ENCODE assay signal across 8 mouse cellular contexts in the genomic region with DNA sequence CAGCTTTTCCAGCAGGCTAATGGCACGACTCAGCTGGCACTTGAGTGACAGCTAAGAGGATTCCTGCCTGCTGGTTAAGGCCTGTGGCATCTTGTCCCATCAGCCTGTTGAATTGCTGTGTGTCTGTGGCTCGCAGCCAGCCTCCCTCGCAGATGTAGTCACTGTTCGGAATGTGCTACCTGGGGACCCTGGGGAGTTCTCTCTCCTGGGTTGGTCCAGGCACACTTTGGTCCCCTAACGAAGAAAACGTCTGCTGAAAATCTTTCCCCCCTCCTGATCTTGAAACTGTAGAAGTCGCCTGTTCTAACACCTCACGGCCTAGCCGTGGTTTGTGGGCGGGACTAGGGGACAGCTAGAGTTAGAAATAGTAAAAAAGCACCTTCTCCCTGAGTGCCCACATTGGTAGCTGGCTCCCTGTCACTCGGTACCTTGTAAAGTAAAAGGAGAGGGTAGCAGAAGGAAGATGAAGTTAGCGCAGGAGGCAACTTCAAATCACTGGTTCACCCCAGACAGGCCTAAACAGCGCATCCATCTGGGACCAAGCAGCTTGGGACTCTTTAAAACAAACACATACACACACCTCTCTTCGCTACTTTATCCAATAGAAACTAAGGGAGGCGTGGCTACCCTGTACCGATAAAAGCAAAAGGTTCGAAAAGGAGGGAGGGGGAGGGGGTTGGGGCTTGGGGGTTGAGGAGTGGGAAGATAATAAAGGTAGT. TPM values are rescaled to one million over a fixed set of nuclear protein-coding genes. Genes with fewer than 3 reads are reported as not detected.
DNase-seq lines count a peak whose midpoint lies in the region; ATAC-seq and TF ChIP-seq lines count a peak whose summit lies in the region.

No protein-coding gene starts in this region.

- H3K9me3 ChIP-seq in lung, embryonic 15.5 days = no peaks in the 10 kb centered on the region
- no peaks in the 10 kb centered on the region for H3K9me3 ChIP-seq in heart, embryonic 14.5 days (ENCODE audit: control insufficient read depth, low read length)
- no peaks in the 10 kb centered on the region for H3K9me3 ChIP-seq in kidney, postnatal 0 days (replicated peaks; ENCODE audit: low read length)
- H3K9me3 ChIP-seq in midbrain, embryonic 16.5 days (replicated peaks; ENCODE audit: control insufficient read depth, low read length, poor library complexity, severe bottlenecking) = no peaks in the 10 kb centered on the region

- no peak for TF ChIP-seq CTCF in bone marrow, adult 2 months (IDR thresholded peaks at IDR 0.05; ENCODE audit: control insufficient read depth, insufficient read depth, low read length)
- TF ChIP-seq CTCF in kidney, postnatal 0 days (IDR thresholded peaks at IDR 0.05; ENCODE audit: low read depth) = no peak

- peak overlapping the region; percentile 62 for H3K4me2 ChIP-seq in lung, embryonic 15.5 days
- peak overlapping the region; percentile 54 for H3K4me2 ChIP-seq in heart, embryonic 14.5 days (ENCODE audit: low read length)
- peak overlapping the region; percentile 61 for H3K4me2 ChIP-seq in kidney, postnatal 0 days (ENCODE audit: low read length)
- peak overlapping the region; percentile 62 for H3K4me2 ChIP-seq in midbrain, embryonic 16.5 days (ENCODE audit: low read length)

- no peak for TF ChIP-seq POLR2A in bone marrow, adult 2 months (IDR thresholded peaks at IDR 0.05; ENCODE audit: borderline replicate concordance, control insufficient read depth, low read depth, low read length)

- WGBS in lung, embryonic 15.5 days = 13% methylated on average over 17 of the region's 17 CpGs
- 20% methylated on average over 17 of the region's 17 CpGs for WGBS in bone marrow, adult 2 months
- WGBS in heart, embryonic 14.5 days = 9% methylated on average over 17 of the region's 17 CpGs
- 14% methylated on average over 17 of the region's 17 CpGs for whole genome bisulfite sequencing in kidney, postnatal 0 days
- WGBS in midbrain, embryonic 16.5 days = 18% methylated on average over 17 of the region's 17 CpGs

- peaks cover 6% of the 10 kb centered on the region; the same call in 1 of the 2 replicates for H3K27me3 ChIP-seq in lung, embryonic 15.5 days
- peaks cover 4% of the 10 kb centered on the region; the same call in 1 of the 2 replicates for H3K27me3 ChIP-seq in heart, embryonic 14.5 days (ENCODE audit: control insufficient read depth, insufficient read depth, low read length)
- no peaks in the 10 kb centered on the region for H3K27me3 ChIP-seq in kidney, postnatal 0 days (ENCODE audit: insufficient read depth, low read length)
- H3K27me3 ChIP-seq in midbrain, embryonic 16.5 days (ENCODE audit: control insufficient read depth, insufficient read depth, low read depth, low read length) = peaks cover 3% of the 10 kb centered on the region; the same call in 1 of the 2 replicates

- H3K4me3 ChIP-seq in lung, embryonic 15.5 days = peak overlapping the region; percentile 44
- peak overlapping the region; percentile 54 for H3K4me3 ChIP-seq in bone marrow, adult 2 months (replicated peaks; ENCODE audit: control insufficient read depth, low read depth, low read length)
- H3K4me3 ChIP-seq in heart, embryonic 14.5 days (ENCODE audit: control insufficient read depth in 1 of 2, insufficient read depth in 1 of 2, low read depth in 1 of 2, low read length in 2 of 2) = peak overlapping the region; percentile 45 to 46
- peak overlapping the region; percentile 37 for H3K4me3 ChIP-seq in kidney, postnatal 0 days (replicated peaks; ENCODE audit: low read depth, low read length)
- H3K4me3 ChIP-seq in midbrain, embryonic 16.5 days (ENCODE audit: low read depth, low read length) = peak overlapping the region; percentile 41

- no peak overlapping the region for H3K27ac ChIP-seq in lung, embryonic 15.5 days
- no peak overlapping the region for H3K27ac ChIP-seq in bone marrow, adult 2 months (ENCODE audit: control insufficient read depth, insufficient read depth, low read depth, low read length, poor library complexity)
- H3K27ac ChIP-seq in heart, embryonic 14.5 days (replicated peaks in 1 of 2; ENCODE audit: control insufficient read depth in 1 of 2, insufficient read depth in 1 of 2, low read depth in 2 of 2, low read length in 2 of 2) = peak overlapping the region; percentile 46 to 73
- peak overlapping the region; percentile 19 for H3K27ac ChIP-seq in kidney, postnatal 0 days
- no peak overlapping the region for H3K27ac ChIP-seq in midbrain, embryonic 16.5 days (ENCODE audit: low read length)

- H3K4me1 ChIP-seq in lung, embryonic 15.5 days = peaks cover 24% of the 10 kb centered on the region
- no peaks in the 10 kb centered on the region; the same call in 1 of the 2 replicates for H3K4me1 ChIP-seq in bone marrow, adult 2 months (ENCODE audit: control insufficient read depth, insufficient read depth, low read length)
- peaks cover 2 to 9% of the 10 kb centered on the region in 2 experiments; a peak in 3 of 4 replicates for H3K4me1 ChIP-seq in heart, embryonic 14.5 days (ENCODE audit: control insufficient read depth in 2 of 2, insufficient read depth in 2 of 2, low read length in 2 of 2)
- 0 out of 2 replicates have a peak, but pooled peaks cover 4% of the 10 kb centered on the region for H3K4me1 ChIP-seq in kidney, postnatal 0 days (replicated peaks; ENCODE audit: insufficient read depth, low read length)
- peaks cover 6% of the 10 kb centered on the region for H3K4me1 ChIP-seq in midbrain, embryonic 16.5 days (ENCODE audit: control insufficient read depth, insufficient read depth, low read length)

- H3K36me3 ChIP-seq in lung, embryonic 15.5 days = no peaks in the 10 kb centered on the region
- H3K36me3 ChIP-seq in heart, embryonic 14.5 days (ENCODE audit: control insufficient read depth, insufficient read depth, low read length) = no peaks in the 10 kb centered on the region
- H3K36me3 ChIP-seq in kidney, postnatal 0 days (ENCODE audit: insufficient read depth, low read length) = no peaks in the 10 kb centered on the region
- no peaks in the 10 kb centered on the region for H3K36me3 ChIP-seq in midbrain, embryonic 16.5 days (ENCODE audit: control insufficient read depth, insufficient read depth, low read length)

- ATAC-seq in lung, embryonic 15.5 days (ENCODE audit: borderline replicate concordance, extremely low read depth, low FRiP score, low TSS enrichment) = peak; percentile 79
- peak; percentile 75 for ATAC-seq in heart, embryonic 14.5 days (ENCODE audit: insufficient number of reproducible peaks, insufficient read depth, low FRiP score, low read depth)
- ATAC-seq in kidney, postnatal 0 days (replicated peaks; ENCODE audit: low FRiP score, low read depth) = peak; percentile 86
- peak; percentile 85 for ATAC-seq in midbrain, embryonic 16.5 days
- no peak for ATAC-seq in cerebellum, adult (ENCODE audit: insufficient number of reproducible peaks, low FRiP score, low TSS enrichment)

- 0 out of 2 replicates have a peak overlapping the region, but pooled peaks have one; percentile 7 for H3K9ac ChIP-seq in lung, embryonic 15.5 days
- peak overlapping the region; percentile 3 for H3K9ac ChIP-seq in heart, embryonic 14.5 days (ENCODE audit: low read length)
- peak overlapping the region; percentile 38 for H3K9ac ChIP-seq in kidney, postnatal 0 days (ENCODE audit: low read depth, low read length)
- peak overlapping the region; percentile 49 for H3K9ac ChIP-seq in midbrain, embryonic 16.5 days (ENCODE audit: low read depth, low read length)

- DNase-seq in lung, adult 18-20 months = no peak
- DNase-seq in kidney, postnatal 0 days (ENCODE audit: low spot score) = peak; percentile 74
- no peak for DNase-seq in layer of hippocampus, postnatal 25 days (ENCODE audit: extremely low spot score in 1 of 2, low spot score in 1 of 2)

RNA-seq across cellular contexts. Expression of a gene that starts 1.2 kb away (rescaled TPM):
- 5.4 and 6.2 TPM in 2 replicates for polyA plus RNA-seq in lung, embryonic 15.5 days (2015; fragmentation: Nextera tagmentation; extraction: Ambion mirVana)
- not detected in 2 replicates for polyA plus RNA-seq in bone marrow, adult 2 months (2011; ENCODE audit: insufficient read depth, insufficient read length, low replicate concordance, missing spikeins)
- polyA plus RNA-seq in heart, embryonic 14.5 days (2014; fragmentation: Nextera tagmentation; extraction: Ambion mirVana) = 1.5 and 2.1 TPM in 2 replicates
- 3.5 and 3.9 TPM in 2 replicates for polyA plus RNA-seq in kidney, postnatal 0 days (2015; fragmentation: Nextera tagmentation; extraction: Ambion mirVana)
- polyA plus RNA-seq in midbrain, embryonic 16.5 days (2015; fragmentation: Nextera tagmentation; extraction: Ambion mirVana) = 16.9 and 22.7 TPM in 2 replicates
- total RNA-seq in layer of hippocampus, postnatal 25 days (2021) = 10 to 100 TPM; 12.1 to 14.9 TPM

Comparison
In these comparisons a context has a peak if more than half of its experiments do, and no peak if none do; other contexts are left out.
1. H3K27ac ChIP-seq: peak in heart, embryonic 14.5 days (2 of 2) and kidney, postnatal 0 days (single experiment); none in lung, embryonic 15.5 days (single experiment), bone marrow, adult 2 months (single experiment) and midbrain, embryonic 16.5 days (single experiment).
2. Peak in every context shown above with its lines, with median percentiles within 50 percentile points of each other: H3K4me2 ChIP-seq, H3K4me3 ChIP-seq and H3K9ac ChIP-seq.